Mouse (Mus musculus) common myeloid progenitor, adult 5-6 weeks (primary cell): ENCODE measurements at regions not wholly inside any gene's neighbourhood (a gene's known extent, or its start where the extent isn't known, plus 50 kb on each side); places are given as distances from the start of the nearest gene placed in this dataset.

ENCODE experiments used
- ATAC-seq: replicated peaks from 2 replicates; pipeline ENCODE4 v1.8.0; 2016; ENCODE audit warnings: low read depth, mild to moderate bottlenecking, moderate TSS enrichment, inconsistent platforms; ENCODE audit not compliant: poor library complexity, severe bottlenecking

DNA sequence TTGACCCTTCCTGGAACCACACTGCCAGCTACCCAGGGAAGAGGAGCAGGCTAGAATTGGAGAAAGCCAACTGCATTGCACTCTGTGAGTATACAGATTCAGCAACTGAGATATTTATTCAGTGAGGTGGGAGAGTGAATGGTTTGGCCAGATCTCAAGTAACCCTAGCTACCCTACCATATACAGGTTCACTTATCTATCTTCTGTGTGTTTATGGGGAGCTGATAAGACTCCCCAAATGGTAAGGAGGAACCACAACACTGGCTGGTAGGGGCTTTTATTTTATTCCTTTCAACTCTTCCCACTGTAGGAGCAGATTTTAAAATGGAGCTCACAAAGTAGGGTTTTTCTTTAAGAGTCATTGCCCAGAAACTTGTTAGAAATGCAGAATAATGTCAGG is 62.9 kb downstream of the Arrdc3 start:
- no peak for ATAC-seq

DNA sequence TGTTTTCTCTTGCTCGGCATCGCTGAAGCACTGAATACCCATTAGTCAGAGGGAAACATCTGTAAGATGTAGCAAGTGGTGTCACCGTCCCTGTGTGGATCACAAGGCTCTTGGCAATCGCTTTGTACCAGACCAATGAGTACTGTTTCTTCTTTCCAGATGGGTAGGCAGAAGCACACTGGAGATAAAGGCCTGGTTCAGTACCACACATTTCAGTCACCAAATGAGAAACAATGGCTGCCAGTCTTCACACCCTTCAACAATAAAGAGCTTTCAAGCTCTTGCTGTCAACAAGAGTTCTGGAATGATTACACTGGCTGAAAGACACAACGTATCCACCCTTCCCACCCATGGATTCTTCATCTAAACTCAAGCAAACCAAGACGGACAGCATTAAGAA is 64.5 kb downstream of the Arrdc3 start:
- ATAC-seq, result no peak

- peak; percentile 85 for ATAC-seq
Measured at GRCm38 (mm10) chr13:80949133-80949697, 66.0 kb downstream of the Arrdc3 start.

DNA sequence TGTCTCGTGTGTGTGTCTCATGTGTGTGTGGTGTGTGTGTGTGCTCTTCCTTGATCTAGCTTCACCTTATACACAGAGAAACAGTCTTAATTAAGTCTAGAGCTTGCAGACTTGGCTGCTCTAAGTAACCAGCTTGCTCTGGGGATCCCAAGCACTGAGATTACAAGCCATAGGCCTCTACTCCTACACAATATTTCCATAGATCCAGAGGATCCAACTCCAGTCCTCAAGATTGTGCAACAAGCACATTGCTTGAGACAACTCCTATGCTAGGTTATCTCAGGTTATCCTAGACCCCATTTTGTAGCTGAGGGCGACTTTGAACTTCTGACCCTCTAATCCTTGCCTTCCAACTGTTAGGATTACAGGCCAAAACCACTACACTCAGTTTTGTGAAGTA is 67.1 kb downstream of the Arrdc3 start:
- ATAC-seq, result no peak

DNA sequence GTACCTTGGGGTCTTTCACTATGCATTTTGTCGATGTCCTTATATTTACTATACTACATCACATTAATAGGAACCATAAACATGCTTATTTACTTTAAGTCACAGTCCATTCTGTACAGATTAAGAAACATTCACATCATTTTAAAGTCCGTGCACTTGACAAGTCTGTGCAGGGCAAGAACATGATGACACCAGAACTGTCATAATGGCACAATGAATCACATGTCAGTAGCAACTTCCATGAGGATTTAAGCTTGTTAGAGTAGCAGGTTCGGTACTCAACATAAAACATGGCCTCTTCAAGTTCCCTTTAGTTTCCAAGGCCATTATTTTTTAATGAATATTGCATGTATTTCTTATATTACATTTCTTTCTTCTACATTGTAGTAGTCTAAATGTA is 67.6 kb downstream of the Arrdc3 start:
- ATAC-seq, result no peak

DNA sequence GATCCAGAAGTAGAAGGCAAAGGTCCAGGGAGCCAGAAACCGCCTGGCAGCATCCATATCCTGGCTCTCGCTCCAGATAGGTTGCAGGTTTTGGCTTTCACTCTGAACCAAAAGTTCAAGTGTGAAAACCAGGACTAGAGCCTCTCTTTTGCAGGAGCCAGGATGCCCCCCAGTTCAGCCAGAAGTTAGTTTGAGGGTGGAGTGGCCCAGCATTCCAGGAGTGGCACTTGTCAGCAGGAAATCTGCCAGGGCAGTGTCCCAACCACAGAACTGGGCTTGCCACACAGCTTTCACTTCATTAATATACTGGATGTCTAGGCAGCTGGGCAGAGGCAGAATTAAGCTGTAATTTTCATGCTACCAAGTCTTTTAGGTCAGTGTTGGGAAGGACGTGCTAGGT is 68.1 kb downstream of the Arrdc3 start:
- ATAC-seq, result peak; percentile 38; the same call in 1 of the 2 replicates

DNA sequence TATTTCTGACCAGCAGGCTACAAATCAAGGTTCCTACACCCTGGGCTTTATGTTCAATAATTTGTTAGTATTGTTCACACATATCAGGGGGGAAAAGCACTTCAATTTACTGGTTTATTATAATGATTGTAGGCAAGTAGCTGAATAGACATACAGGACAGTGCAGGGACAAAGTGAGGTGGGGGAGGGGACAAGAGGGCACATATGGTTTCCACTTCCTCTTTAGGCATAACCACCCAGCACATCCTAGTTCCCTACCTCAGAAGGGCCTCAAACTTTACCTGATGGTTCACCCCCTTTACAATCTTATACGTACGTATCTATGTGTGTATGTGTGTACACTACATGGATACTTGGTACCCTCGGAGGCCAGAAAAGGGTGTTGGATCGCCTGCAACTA is 69.7 kb downstream of the Arrdc3 start:
- peak; percentile 79 for ATAC-seq

DNA sequence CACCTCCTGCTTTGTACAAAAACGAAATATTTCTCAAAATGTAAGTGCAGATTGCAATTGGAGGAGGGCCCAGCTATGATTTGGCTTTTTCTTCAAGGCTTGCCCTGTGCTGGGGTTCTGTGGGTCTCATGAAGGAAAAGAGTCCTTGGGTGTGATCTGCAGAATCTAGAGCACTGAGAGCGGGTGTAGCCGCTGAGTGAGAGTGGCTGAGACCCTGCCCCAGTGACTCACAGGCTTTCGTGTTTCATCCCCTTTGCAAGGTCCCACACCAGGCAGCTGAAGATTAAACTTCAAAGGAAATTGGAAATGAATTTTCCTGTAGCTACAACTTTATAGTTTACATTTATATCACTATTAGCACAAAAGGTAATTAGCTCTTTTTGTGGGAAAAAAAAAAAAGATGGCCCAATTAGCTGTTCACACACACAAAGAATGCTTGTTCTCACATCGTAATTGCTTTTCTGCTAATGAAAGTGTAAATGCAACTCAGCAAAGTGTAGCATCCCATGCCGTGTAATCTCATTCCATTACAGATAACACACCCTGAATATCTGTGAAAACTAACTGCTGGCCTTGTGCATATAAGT is 71.0 kb downstream of the Arrdc3 start:
- ATAC-seq, result no peak

DNA sequence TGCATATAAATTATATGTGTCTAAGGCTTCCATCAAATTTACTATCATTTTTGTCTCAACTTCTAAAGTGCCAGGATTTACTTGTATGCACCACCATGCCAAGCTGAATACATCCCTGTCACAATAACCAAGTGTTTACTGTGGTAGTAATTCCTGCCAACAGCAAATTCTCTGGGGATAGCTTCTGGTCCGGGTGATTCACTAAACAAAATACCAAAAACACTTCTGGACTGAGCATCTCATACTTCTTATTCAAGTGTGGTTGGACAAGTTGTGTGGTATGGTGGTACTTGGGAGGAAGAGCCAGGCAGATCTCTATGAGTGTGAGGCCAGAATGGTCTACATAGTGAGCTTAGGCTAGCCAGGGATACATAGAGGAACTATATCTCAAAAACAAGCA is 73.8 kb downstream of the Arrdc3 start:
- no peak for ATAC-seq

DNA sequence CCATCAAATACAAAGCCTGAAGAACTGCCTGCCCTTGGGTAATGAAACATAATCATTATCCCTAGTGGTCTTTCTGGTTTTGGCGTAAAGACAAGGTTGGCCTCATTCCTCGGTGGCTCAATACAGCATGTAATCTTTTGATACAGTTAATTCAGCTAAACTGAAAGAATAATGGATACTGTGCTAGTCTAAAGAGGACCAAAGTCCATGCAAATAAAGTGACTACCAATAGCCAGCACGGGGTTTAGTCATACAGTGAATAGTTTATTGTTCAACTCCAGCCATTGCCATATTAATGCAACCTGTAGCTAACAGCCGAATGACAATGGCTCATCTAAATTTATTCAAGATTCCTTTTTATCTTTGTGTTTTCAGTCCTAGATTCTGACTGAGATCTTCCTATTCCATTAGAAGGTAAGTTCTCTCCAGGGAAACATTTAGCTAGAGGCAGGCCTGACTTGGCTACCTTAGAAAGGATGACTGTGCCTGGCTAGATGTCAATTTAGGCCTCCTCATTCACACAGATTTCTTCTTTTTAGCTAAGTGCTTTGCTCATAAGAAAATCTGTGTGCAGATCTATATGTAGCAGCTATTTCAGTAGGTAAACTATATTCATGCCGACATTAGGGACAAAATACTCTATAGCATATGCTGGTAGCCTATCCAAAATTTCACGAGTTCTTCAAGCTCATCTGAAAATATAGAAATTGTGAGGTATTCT is 74.4 kb downstream of the Arrdc3 start:
- ATAC-seq, result no peak

DNA sequence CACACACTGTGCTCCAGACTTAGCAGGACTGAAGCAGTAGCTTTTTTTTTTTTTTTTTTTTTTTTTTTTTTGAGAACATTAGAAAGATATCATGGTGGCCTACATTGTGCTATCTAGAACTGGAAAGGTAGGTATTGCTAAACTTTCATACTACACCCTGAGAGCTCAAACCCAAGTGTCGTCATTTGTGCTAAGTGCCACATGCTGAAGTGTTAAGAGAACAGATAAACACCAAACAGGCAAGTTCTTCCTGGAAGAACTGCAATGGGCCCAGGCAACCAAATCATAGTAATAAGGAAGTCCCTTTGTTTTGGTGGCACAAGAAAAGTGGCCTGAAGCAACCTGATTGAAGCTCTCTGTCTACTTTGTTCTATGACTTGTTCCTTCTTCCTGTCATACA is 76.6 kb downstream of the Arrdc3 start:
- ATAC-seq, result no peak

GRCm38 (mm10) chr13:80961985-80962617 is 78.9 kb downstream of the Arrdc3 start:
- no peak for ATAC-seq

DNA sequence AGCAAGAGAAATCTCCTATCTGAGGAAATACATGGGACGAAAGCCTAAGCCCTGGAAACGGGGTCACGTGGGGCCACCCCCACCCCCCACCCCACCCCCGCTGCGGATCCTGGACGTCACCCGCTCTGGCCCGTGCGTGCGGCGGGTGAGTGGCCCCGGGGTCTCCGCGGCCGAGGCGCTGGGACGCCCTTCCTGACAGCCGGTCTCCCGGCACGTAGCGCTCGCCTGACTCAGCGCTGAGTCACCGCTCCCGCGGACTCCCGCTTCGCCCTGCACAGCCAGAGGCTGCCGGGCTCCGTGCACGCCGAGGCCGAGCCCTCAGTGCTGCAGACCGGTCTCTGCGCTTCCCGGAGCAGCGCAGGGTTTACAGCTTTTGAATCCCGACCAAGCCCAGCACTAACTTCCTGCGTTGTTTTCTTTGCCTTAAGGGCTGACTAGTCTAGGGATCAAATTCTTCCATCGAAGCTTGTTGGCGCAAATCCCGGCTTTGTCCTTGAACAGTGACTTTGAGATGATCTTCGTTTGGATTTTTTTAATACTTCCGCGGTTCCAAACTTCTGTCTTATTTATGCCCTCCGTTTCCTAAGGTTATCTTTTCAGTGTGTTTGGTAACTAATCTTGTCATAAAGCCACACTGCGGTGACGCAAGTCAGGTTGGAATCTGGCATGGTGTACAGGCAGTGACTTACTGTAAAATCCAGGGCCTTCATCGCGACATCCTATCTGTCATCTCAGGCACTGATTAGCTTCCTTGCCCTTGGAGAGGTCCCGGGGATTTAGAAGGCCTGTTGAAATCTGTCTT is 79.8 kb downstream of the Arrdc3 start:
- peak; percentile 99 for ATAC-seq

DNA sequence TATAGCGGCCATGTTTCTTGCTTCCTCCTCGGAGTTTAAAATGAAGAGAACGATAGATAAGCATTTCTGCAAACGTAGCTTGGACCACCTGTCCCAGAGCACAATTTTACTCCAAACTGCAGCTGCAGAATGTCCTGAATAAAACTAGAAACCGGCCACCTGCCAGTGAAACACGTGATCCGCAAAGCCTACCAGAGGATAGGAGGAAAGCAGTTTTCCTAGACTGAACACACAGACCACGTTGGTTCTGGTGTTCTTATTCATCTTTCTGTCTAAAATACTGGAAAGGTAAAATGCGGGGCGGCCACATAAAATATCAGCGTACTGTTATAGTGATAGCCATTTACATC is 80.4 kb downstream of the Arrdc3 start:
- ATAC-seq, result no peak

GRCm38 (mm10) chr13:80971664-80972063 is 88.5 kb downstream of the Arrdc3 start:
- no peak for ATAC-seq

DNA sequence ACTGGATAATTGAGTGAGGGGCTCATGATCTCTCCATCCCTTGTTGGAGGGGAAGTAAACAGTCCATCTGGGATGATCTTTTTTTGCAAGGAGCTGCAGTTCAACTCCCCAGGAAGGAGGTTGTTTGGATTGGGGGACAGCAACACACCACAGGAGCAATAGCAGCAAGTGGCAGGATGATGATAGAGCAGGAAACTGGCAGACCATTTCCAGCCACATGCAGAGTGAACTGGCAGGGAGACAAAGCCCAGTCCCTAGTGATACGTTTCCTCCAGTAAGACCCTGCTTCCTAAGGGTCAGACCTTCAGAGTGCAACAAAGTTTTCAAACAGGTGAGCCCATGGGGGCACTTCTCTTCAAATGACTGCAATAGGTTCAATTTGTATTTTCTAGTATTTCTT is 91.2 kb downstream of the Arrdc3 start:
- no peak for ATAC-seq

DNA sequence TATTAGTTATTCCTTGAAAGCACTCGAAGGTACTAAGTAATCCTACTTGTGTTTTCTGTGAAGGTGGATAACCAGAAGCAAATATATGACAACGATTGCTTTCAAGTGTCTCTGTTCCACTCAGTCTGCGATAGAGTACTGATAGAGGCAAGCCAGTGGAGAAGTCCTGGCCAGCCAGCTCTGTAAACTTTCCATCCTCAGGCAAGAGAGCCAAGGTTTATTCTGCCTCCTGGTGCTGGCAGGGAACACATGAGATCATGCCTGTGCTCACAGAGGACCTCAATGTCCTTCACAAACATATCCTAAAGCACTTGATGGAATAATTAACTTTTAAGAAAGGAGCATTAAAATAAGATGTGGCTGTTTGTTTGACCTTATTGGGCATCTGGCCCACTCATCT is 94.1 kb downstream of the Arrdc3 start:
- no peak for ATAC-seq

GRCm38 (mm10) chr13:80981201-80981600 is 98.0 kb downstream of the Arrdc3 start:
- ATAC-seq, result no peak

DNA sequence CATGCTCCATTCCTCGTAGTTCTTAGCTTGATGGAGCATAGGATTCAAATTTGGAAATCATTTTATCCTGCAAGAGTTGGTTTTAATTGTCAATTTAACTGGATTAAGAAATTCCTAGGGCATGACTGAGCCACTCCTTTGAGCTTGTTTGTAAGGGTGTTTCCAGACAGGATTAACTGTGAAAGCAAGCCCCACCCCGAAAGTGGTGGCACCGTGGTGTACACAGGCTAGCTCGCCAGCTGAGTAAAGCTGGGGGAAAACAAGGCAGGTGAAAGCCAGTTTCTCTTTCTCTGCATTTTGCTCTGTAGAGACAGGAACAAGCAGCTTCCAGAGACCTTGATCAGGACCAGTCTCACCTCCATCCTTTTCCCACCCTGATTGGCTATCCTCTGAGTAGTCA is 103.5 kb downstream of the Arrdc3 start:
- ATAC-seq, result no peak

GRCm38 (mm10) chr13:80989756-80990155 is 106.6 kb downstream of the Arrdc3 start:
- no peak for ATAC-seq

- ATAC-seq, result no peak
Measured at GRCm38 (mm10) chr13:80992342-80992741, 109.2 kb downstream of the Arrdc3 start.
